Comparison of ENCODE assay signal across 8 mouse cellular contexts in the genomic region with DNA sequence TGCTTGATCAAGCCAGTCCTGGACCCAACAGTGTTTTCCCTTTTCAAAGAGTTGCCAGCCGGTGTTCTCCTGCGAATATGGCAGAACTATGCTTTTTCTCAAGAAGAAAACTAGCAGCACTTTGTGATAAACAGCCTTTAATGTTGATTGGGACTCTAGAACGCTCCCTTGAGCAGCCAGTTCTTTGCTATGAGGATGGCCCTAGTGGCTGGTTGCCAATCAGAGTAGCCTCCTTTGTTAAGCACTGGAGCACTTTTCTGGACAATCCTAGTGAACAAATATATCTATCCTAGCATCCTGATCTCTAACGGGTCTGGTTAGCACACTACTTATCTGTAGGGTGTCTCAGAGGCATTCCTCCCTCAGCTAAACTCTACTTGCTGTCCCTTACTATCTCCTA. TPM values are rescaled to one million over a fixed set of nuclear protein-coding genes. Genes with fewer than 3 reads are reported as not detected.
A peak's percentile ranks its signal among the peaks of the same experiment; 100 is the strongest.
DNase-seq lines count a peak whose midpoint lies in the region; ATAC-seq and TF ChIP-seq lines count a peak whose summit lies in the region.
"Not testable (repeated sequence)": the region's sequence is repeated elsewhere in the genome, so short reads cannot be mapped to it uniquely, and the experiment has no call there.
"Had no signal": no experiment of that assay in that cellular context is flagged by ENCODE, and none has a peak within 500 bp of the region (broad histone marks: within the 10 kb centered on the region; RNA-seq: fewer than 3 reads in every experiment).

No protein-coding gene starts in this region.

- DNase-seq in NIH3T3 (ENCODE audit: low read depth): peak; percentile 25
- not testable (repeated sequence) for DNase-seq in heart, adult 2 months
- DNase-seq in layer of hippocampus, adult 11-12 months (ENCODE audit: low spot score): peak; percentile 20

- not testable (repeated sequence) for ATAC-seq in embryonic facial prominence, embryonic 12.5 days (ENCODE audit: insufficient number of reproducible peaks, insufficient read depth, low FRiP score, low TSS enrichment); hindbrain, embryonic 16.5 days; liver, embryonic 15.5 days (ENCODE audit: insufficient read depth); midbrain, embryonic 16.5 days

- TF ChIP-seq EP300 in heart, adult 2 months (IDR thresholded peaks at IDR 0.05; ENCODE audit: insufficient read depth, low read depth, low read length): not testable (repeated sequence)

- H3K4me1 ChIP-seq in embryonic facial prominence, embryonic 12.5 days; heart, adult 2 months (ENCODE audit: control insufficient read depth, insufficient read depth, low read length); hindbrain, embryonic 16.5 days (ENCODE audit: control insufficient read depth, insufficient read depth, low read depth, low read length); liver, embryonic 15.5 days (replicated peaks); midbrain, embryonic 16.5 days (ENCODE audit: control insufficient read depth, insufficient read depth, low read length): not testable (repeated sequence)

- H3K27me3 ChIP-seq in embryonic facial prominence, embryonic 12.5 days; heart, adult 2 months (ENCODE audit: control insufficient read depth, insufficient read depth, low read length); hindbrain, embryonic 16.5 days (replicated peaks; ENCODE audit: control insufficient read depth, insufficient read depth, low read length); liver, embryonic 15.5 days; midbrain, embryonic 16.5 days (ENCODE audit: control insufficient read depth, insufficient read depth, low read depth, low read length): not testable (repeated sequence)

- not testable (repeated sequence) for H3K36me3 ChIP-seq in embryonic facial prominence, embryonic 12.5 days; heart, adult 2 months (ENCODE audit: control insufficient read depth, insufficient read depth, low read length); hindbrain, embryonic 16.5 days (ENCODE audit: control insufficient read depth, insufficient read depth, low read length); liver, embryonic 15.5 days (replicated peaks); midbrain, embryonic 16.5 days (ENCODE audit: control insufficient read depth, insufficient read depth, low read length)

- intact Hi-C loops in heart, adult 2 months (cut with DNase I): loop anchor here (2.0 kb wide), 2 partner anchors 104 to 134 kb away; partner anchors contain the start of gene Zfp788

- not testable (repeated sequence) for H3K9me3 ChIP-seq in embryonic facial prominence, embryonic 12.5 days; hindbrain, embryonic 16.5 days (ENCODE audit: control insufficient read depth, low read length); liver, embryonic 15.5 days (replicated peaks); midbrain, embryonic 16.5 days (replicated peaks; ENCODE audit: control insufficient read depth, low read length, poor library complexity, severe bottlenecking)

- WGBS in embryonic facial prominence, embryonic 12.5 days: 63% methylated on average over 3 of the region's 4 CpGs
- 53% methylated on average over 4 of the region's 4 CpGs for WGBS in heart, adult 2 months
- WGBS in hindbrain, embryonic 16.5 days: 93% methylated on average over 2 of the region's 4 CpGs
- WGBS in liver, embryonic 15.5 days (ENCODE audit: insufficient replicate concordance): 57% methylated on average over 4 of the region's 4 CpGs
- 67% methylated on average over 2 of the region's 4 CpGs for WGBS in midbrain, embryonic 16.5 days

- not testable (repeated sequence) for TF ChIP-seq CTCF in heart, adult 2 months (IDR thresholded peaks at IDR 0.05)

- peak overlapping the region; percentile 59 for H3K4me2 ChIP-seq in embryonic facial prominence, embryonic 12.5 days (replicated peaks)
- peak overlapping the region; percentile 80 for H3K4me2 ChIP-seq in hindbrain, embryonic 16.5 days (ENCODE audit: low read length)
- peak overlapping the region; percentile 93 for H3K4me2 ChIP-seq in liver, embryonic 15.5 days
- peak overlapping the region; percentile 69; the same call in 1 of the 2 replicates for H3K4me2 ChIP-seq in midbrain, embryonic 16.5 days (ENCODE audit: low read length)

- H3K4me3 ChIP-seq in embryonic facial prominence, embryonic 12.5 days: peak overlapping the region; percentile 54
- peak overlapping the region; percentile 64 for H3K4me3 ChIP-seq in heart, adult 2 months
- H3K4me3 ChIP-seq in hindbrain, embryonic 16.5 days (ENCODE audit: low read length): peak overlapping the region; percentile 69; the same call in 1 of the 2 replicates
- H3K4me3 ChIP-seq in liver, embryonic 15.5 days (replicated peaks): peak overlapping the region; percentile 77
- not testable (repeated sequence) for H3K4me3 ChIP-seq in midbrain, embryonic 16.5 days (ENCODE audit: low read depth, low read length)

- H3K79me2 ChIP-seq in heart, adult 2 months (replicated peaks; ENCODE audit: control insufficient read depth, insufficient read depth, low read length): not testable (repeated sequence)

- not testable (repeated sequence) for TF ChIP-seq POLR2A in heart, adult 2 months (IDR thresholded peaks at IDR 0.05; ENCODE audit: insufficient read depth, low read depth, low read length)

- not testable (repeated sequence) for H3K27ac ChIP-seq in embryonic facial prominence, embryonic 12.5 days; hindbrain, embryonic 16.5 days (ENCODE audit: low read depth, low read length); liver, embryonic 15.5 days (replicated peaks); midbrain, embryonic 16.5 days (ENCODE audit: low read length)
- peak overlapping the region; percentile 86 for H3K27ac ChIP-seq in heart, adult 2 months

- 0 out of 2 replicates have a peak overlapping the region, but pooled peaks have one; percentile 64 for H3K9ac ChIP-seq in embryonic facial prominence, embryonic 12.5 days
- not testable (repeated sequence) for H3K9ac ChIP-seq in heart, adult 2 months (ENCODE audit: low read depth, low read length); hindbrain, embryonic 16.5 days (ENCODE audit: low read depth, low read length); liver, embryonic 15.5 days; midbrain, embryonic 16.5 days (ENCODE audit: low read depth, low read length)

RNA-seq across cellular contexts. Expression of gene Gm20449, which starts 0.8 kb away (rescaled TPM):
- 0.14 and 0.26 TPM in 2 replicates for polyA plus RNA-seq in embryonic facial prominence, embryonic 12.5 days (2016; fragmentation: Nextera tagmentation; extraction: Ambion mirVana)
- total RNA-seq in heart, adult 2 months (2021): under 1 TPM; 0.08 to 0.09 TPM
- polyA plus RNA-seq in heart, adult 2 months (2012; rRNA removed): 0.04 and 0.20 TPM in 2 replicates
- polyA plus RNA-seq in hindbrain, embryonic 16.5 days (2015; fragmentation: Nextera tagmentation; extraction: Ambion mirVana): 0.11 and 0.19 TPM in 2 replicates
- not detected in 2 replicates for polyA plus RNA-seq in liver, embryonic 15.5 days (2015; fragmentation: Nextera tagmentation; extraction: Ambion mirVana)
- 0.19 and 0.24 TPM in 2 replicates for polyA plus RNA-seq in midbrain, embryonic 16.5 days (2015; fragmentation: Nextera tagmentation; extraction: Ambion mirVana)
- polyA plus RNA-seq: adrenal gland, adult 2 months had no signal

RNA-seq across cellular contexts. Expression of gene AW146154, which starts 1.2 kb away (rescaled TPM):
- polyA plus RNA-seq in embryonic facial prominence, embryonic 12.5 days (2016; fragmentation: Nextera tagmentation; extraction: Ambion mirVana): 12.4 and 15.1 TPM in 2 replicates
- total RNA-seq in heart, adult 2 months (2021): 1 to 10 TPM; 3.3 to 5.2 TPM
- polyA plus RNA-seq in heart, adult 2 months (2012; rRNA removed): 2.2 and 4.9 TPM in 2 replicates
- polyA plus RNA-seq in hindbrain, embryonic 16.5 days (2015; fragmentation: Nextera tagmentation; extraction: Ambion mirVana): 6.1 and 6.4 TPM in 2 replicates
- 2.3 and 2.9 TPM in 2 replicates for polyA plus RNA-seq in liver, embryonic 15.5 days (2015; fragmentation: Nextera tagmentation; extraction: Ambion mirVana)
- polyA plus RNA-seq in midbrain, embryonic 16.5 days (2015; fragmentation: Nextera tagmentation; extraction: Ambion mirVana): 4.4 and 5.3 TPM in 2 replicates

RNA-seq across cellular contexts. Expression of gene Vmn2r57, which starts 50.0 kb away (rescaled TPM):
- polyA plus RNA-seq in embryonic facial prominence, embryonic 12.5 days (2016; fragmentation: Nextera tagmentation; extraction: Ambion mirVana): 0.24 and 0.39 TPM in 2 replicates
- under 1 TPM; 0.16 to 0.20 TPM for total RNA-seq in heart, adult 2 months (2021)
- polyA plus RNA-seq in heart, adult 2 months (2012; rRNA removed): 0.23 and 0.25 TPM in 2 replicates
- polyA plus RNA-seq in hindbrain, embryonic 16.5 days (2015; fragmentation: Nextera tagmentation; extraction: Ambion mirVana): 0.70 and 0.75 TPM in 2 replicates
- 0.02 TPM in 1 of 2 replicates, not detected in the other for polyA plus RNA-seq in liver, embryonic 15.5 days (2015; fragmentation: Nextera tagmentation; extraction: Ambion mirVana)
- polyA plus RNA-seq in midbrain, embryonic 16.5 days (2015; fragmentation: Nextera tagmentation; extraction: Ambion mirVana): 0.74 and 0.77 TPM in 2 replicates
